Mouse (Mus musculus): Measurements from ENCODE around the gene Reps1. TPM values are rescaled to one million over a fixed set of nuclear protein-coding genes. Genes with fewer than 3 reads are reported as not detected.
"Not testable (repeated sequence)": the region's sequence is repeated elsewhere in the genome, so short reads cannot be mapped to it uniquely, and the experiment has no call there.

The Reps1 gene
- polyA plus RNA-seq, 1 experiment from 2014 or later = 18.3 TPM

GRCm38 (mm10) chr10:18138853-18139503, 83.3 kb downstream of the Reps1 start:
- not testable (repeated sequence) for ATAC-seq (replicated peaks; ENCODE audit: low FRiP score, low TSS enrichment, low read depth); DNase-seq (ENCODE audit: low spot score); H3K4me1 ChIP-seq (replicated peaks; ENCODE audit: control insufficient read depth, insufficient read depth, low read length); H3K27me3 ChIP-seq (replicated peaks; ENCODE audit: control insufficient read depth, insufficient read depth, low read length); H3K4me2 ChIP-seq (ENCODE audit: low read length); H3K9ac ChIP-seq (ENCODE audit: low read length); H3K36me3 ChIP-seq (ENCODE audit: control insufficient read depth, insufficient read depth, low read length); H3K27ac ChIP-seq (ENCODE audit: low read depth); H3K9me3 ChIP-seq (ENCODE audit: control insufficient read depth, low read length)
- H3K4me3 ChIP-seq (ENCODE audit: low read depth, low read length) = peak overlapping the region; percentile 18; the same call in 1 of the 2 replicates
- 63% methylated on average over 13 of the region's 26 CpGs for WGBS

GRCm38 (mm10) chr10:18139615-18140014, 84.0 kb downstream of the Reps1 start:
- no peaks in the 10 kb centered on the region for H3K27me3 ChIP-seq (replicated peaks; ENCODE audit: control insufficient read depth, insufficient read depth, low read length)
- 87% methylated on average over 5 of the region's 5 CpGs for whole genome bisulfite sequencing
- H3K36me3 ChIP-seq (ENCODE audit: control insufficient read depth, insufficient read depth, low read length) = no peaks in the 10 kb centered on the region
- no peak overlapping the region for H3K27ac ChIP-seq (ENCODE audit: low read depth)
- H3K9ac ChIP-seq (ENCODE audit: low read length) = no peak overlapping the region
- DNase-seq (ENCODE audit: low spot score) (no peak), ATAC-seq (replicated peaks; ENCODE audit: low FRiP score, low TSS enrichment, low read depth) (no peak)
- H3K9me3 ChIP-seq (ENCODE audit: control insufficient read depth, low read length) = no peaks in the 10 kb centered on the region
- peak overlapping the region; percentile 21; the same call in 1 of the 2 replicates for H3K4me2 ChIP-seq (ENCODE audit: low read length)
- no peaks in the 10 kb centered on the region for H3K4me1 ChIP-seq (replicated peaks; ENCODE audit: control insufficient read depth, insufficient read depth, low read length)
- peak overlapping the region; percentile 18; the same call in 1 of the 2 replicates for H3K4me3 ChIP-seq (ENCODE audit: low read depth, low read length)

DNA sequence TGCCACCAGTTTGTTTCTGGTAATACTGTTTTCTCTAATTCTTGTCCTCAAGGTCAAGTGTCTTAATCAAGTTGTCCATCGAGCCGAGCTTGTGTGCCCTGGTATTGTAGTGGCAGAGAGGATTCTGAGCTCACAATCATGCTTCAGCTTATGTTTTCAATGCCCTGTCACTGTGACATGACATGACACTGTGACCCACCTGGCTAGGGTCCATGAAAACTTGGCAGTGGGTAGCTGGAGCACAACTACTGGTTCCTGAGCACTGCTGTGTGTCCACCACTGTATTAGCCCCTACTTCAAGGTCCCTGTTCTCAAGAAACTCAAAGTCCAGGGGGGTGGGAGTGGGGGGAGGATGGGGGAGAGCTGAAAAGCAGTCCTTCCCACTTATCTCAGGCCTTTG, 85.7 kb downstream of the Reps1 start:
- no peaks in the 10 kb centered on the region for H3K4me1 ChIP-seq (replicated peaks; ENCODE audit: control insufficient read depth, insufficient read depth, low read length)
- H3K9me3 ChIP-seq (ENCODE audit: control insufficient read depth, low read length) = no peaks in the 10 kb centered on the region
- H3K9ac ChIP-seq (ENCODE audit: low read length) = no peak overlapping the region
- DNase-seq (ENCODE audit: low spot score) = no peak
- no peak overlapping the region for H3K27ac ChIP-seq (ENCODE audit: low read depth)
- ATAC-seq (replicated peaks; ENCODE audit: low FRiP score, low TSS enrichment, low read depth) = no peak
- H3K4me2 ChIP-seq (ENCODE audit: low read length) = no peak overlapping the region
- H3K27me3 ChIP-seq (replicated peaks; ENCODE audit: control insufficient read depth, insufficient read depth, low read length) = no peaks in the 10 kb centered on the region
- no peaks in the 10 kb centered on the region for H3K36me3 ChIP-seq (ENCODE audit: control insufficient read depth, insufficient read depth, low read length)
- WGBS = 92% methylated on average over 2 of the region's 2 CpGs
- H3K4me3 ChIP-seq (ENCODE audit: low read depth, low read length) = no peak overlapping the region

DNA sequence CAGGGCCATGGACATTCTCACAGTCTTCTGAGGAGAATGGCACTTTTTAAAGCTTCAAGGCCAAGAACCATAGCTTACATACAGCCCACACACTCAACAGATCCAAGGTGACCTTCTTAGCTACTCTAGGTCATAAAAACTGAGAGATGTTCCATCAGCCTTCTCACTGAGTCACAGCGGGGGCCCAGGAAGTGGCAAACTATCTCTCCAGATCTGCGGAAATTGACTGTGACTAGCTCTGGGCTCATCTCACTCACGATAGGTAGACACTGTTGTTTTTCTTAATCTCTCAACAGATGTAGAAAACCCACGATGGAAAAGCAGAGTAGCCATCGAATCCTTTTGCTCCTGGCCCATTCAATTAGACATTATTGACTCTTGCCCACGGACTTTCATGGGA, 86.6 kb downstream of the Reps1 start:
- Histone ChIP-seq H3K4me1 (replicated peaks; ENCODE audit: control insufficient read depth, insufficient read depth, low read length) (no peaks in the 10 kb centered on the region), H3K4me2 (ENCODE audit: low read length) (no peak overlapping the region), H3K27ac (ENCODE audit: low read depth) (no peak overlapping the region), H3K27me3 (replicated peaks; ENCODE audit: control insufficient read depth, insufficient read depth, low read length) (no peaks in the 10 kb centered on the region), H3K4me3 (ENCODE audit: low read depth, low read length) (no peak overlapping the region), H3K36me3 (ENCODE audit: control insufficient read depth, insufficient read depth, low read length) (no peaks in the 10 kb centered on the region), H3K9me3 (ENCODE audit: control insufficient read depth, low read length) (no peaks in the 10 kb centered on the region), H3K9ac (ENCODE audit: low read length) (no peak overlapping the region)
- no peak for DNase-seq (ENCODE audit: low spot score)
- no peak for ATAC-seq (replicated peaks; ENCODE audit: low FRiP score, low TSS enrichment, low read depth)
- 82% methylated on average over 6 of the region's 6 CpGs for WGBS

DNA sequence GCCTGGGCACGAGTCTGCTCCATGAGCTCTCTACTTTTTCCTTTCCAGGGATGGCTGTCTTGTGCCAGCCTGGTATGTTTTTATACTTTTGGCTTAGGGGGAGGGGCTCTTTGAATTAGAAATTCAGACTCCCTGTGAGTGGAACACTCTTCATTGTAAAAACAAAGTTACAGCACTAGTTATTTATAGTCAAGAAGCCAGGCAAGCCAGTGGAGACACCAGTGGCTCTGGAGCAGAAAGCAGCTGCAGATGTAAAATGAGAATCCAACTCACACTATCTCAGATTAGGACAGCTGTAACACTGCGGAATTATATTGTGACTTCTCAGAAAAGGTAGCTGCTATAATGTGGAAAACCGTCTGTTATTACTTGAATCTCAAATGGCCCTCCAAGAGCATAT, 91.6 kb downstream of the Reps1 start:
- Histone ChIP-seq H3K36me3 (ENCODE audit: control insufficient read depth, insufficient read depth, low read length) (no peaks in the 10 kb centered on the region), H3K9me3 (ENCODE audit: control insufficient read depth, low read length) (no peaks in the 10 kb centered on the region), H3K4me3 (ENCODE audit: low read depth, low read length) (no peak overlapping the region), H3K9ac (ENCODE audit: low read length) (no peak overlapping the region), H3K4me1 (replicated peaks; ENCODE audit: control insufficient read depth, insufficient read depth, low read length) (no peaks in the 10 kb centered on the region), H3K27me3 (replicated peaks; ENCODE audit: control insufficient read depth, insufficient read depth, low read length) (no peaks in the 10 kb centered on the region), H3K27ac (ENCODE audit: low read depth) (no peak overlapping the region), H3K4me2 (ENCODE audit: low read length) (no peak overlapping the region)
- 75% methylated on average over 3 of the region's 3 CpGs for WGBS
- DNase-seq (ENCODE audit: low spot score) (no peak), ATAC-seq (replicated peaks; ENCODE audit: low FRiP score, low TSS enrichment, low read depth) (no peak)

DNA sequence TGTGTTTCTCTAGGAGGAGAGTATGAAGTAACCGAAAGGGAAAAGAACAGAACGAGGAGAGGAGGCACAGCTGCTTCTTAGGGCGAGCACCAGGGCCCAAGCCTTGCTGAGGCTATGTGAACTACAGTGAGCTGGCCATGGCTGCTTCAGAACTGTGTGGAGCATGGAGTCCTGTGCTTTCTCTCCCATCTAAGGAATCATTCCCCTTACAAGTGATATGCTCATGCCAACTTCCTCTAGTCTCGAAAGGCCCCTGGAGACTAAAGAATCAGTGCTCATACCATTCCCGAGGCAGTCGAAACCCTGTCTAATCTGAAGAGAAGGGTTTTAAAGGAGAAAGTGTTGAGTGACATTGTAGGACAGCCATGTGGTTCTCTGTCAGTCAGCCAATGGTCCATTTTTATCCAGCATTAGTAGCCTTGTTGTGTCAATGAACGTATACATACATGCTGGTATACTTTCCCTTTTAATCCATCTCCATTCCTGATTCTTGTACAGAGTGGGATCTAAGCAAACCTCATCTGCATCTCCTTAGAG, 106.8 kb downstream of the Reps1 start:
- Histone ChIP-seq H3K4me2 (ENCODE audit: low read length) (no peak overlapping the region), H3K4me3 (ENCODE audit: low read depth, low read length) (no peak overlapping the region), H3K27ac (ENCODE audit: low read depth) (no peak overlapping the region), H3K27me3 (replicated peaks; ENCODE audit: control insufficient read depth, insufficient read depth, low read length) (no peaks in the 10 kb centered on the region), H3K9ac (ENCODE audit: low read length) (no peak overlapping the region), H3K9me3 (ENCODE audit: control insufficient read depth, low read length) (no peaks in the 10 kb centered on the region), H3K36me3 (ENCODE audit: control insufficient read depth, insufficient read depth, low read length) (no peaks in the 10 kb centered on the region), H3K4me1 (replicated peaks; ENCODE audit: control insufficient read depth, insufficient read depth, low read length) (no peaks in the 10 kb centered on the region)
- DNase-seq (ENCODE audit: low spot score) (no peak), ATAC-seq (replicated peaks; ENCODE audit: low FRiP score, low TSS enrichment, low read depth) (no peak)
- 88% methylated on average over 7 of the region's 7 CpGs for WGBS

Other genes with a start within 250 kb of the Reps1 start
- gene Heca, start 107.8 kb upstream of the Reps1 start, polyA plus RNA-seq (2014; fragmentation: Nextera tagmentation; extraction: Ambion mirVana) = 4.2 and 5.2 TPM in 2 replicates
- 158 and 172 TPM in 2 replicates for gene Abracl, start 32.6 kb upstream of the Reps1 start, polyA plus RNA-seq (2014; fragmentation: Nextera tagmentation; extraction: Ambion mirVana)
- 0.38 TPM in 1 of 2 replicates, not detected in the other for gene Ect2l, start 155.0 kb downstream of the Reps1 start, polyA plus RNA-seq (2014; fragmentation: Nextera tagmentation; extraction: Ambion mirVana)
- gene Ccdc28a, start 179.1 kb downstream of the Reps1 start, polyA plus RNA-seq (2014; fragmentation: Nextera tagmentation; extraction: Ambion mirVana) = 20.0 and 23.2 TPM in 2 replicates